Mouse (Mus musculus): ENCODE results near the gene Tra2a. TPM values are rescaled to one million over a fixed set of nuclear protein-coding genes. Genes with fewer than 3 reads are reported as not detected.

Gene Tra2a
- polyA plus RNA-seq, 1 experiment from 2014 or later: 26.3 TPM

- H3K4me2 ChIP-seq (ENCODE audit: low read depth, low read length): peak overlapping the region; percentile 62; the same call in 1 of the 2 replicates
- 29% methylated on average over 5 of the region's 5 CpGs for WGBS (ENCODE audit: insufficient replicate concordance)
- H3K9ac ChIP-seq (replicated peaks): peak overlapping the region; percentile 16; the same call in 1 of the 2 replicates
- no peaks in the 10 kb centered on the region for H3K27me3 ChIP-seq (ENCODE audit: insufficient read depth, low read length)
- ATAC-seq: no peak
- peak overlapping the region; percentile 90 for H3K27ac ChIP-seq (ENCODE audit: low read depth)
- peaks cover under 1% of the 10 kb centered on the region; the same call in 1 of the 2 replicates for H3K36me3 ChIP-seq (replicated peaks; ENCODE audit: insufficient read depth, low read length)
- TF ChIP-seq CTCF (IDR thresholded peaks at IDR 0.05; ENCODE audit: low read depth): no peak
- TF ChIP-seq EP300 (IDR thresholded peaks at IDR 0.05; ENCODE audit: low read depth): no peak
- DNase-seq: no peak
- H3K9me3 ChIP-seq (ENCODE audit: low read length): no peaks in the 10 kb centered on the region
- no peak overlapping the region for H3K4me3 ChIP-seq (ENCODE audit: low read depth, low read length)
- H3K4me1 ChIP-seq (ENCODE audit: insufficient read depth): peaks cover 48% of the 10 kb centered on the region
Observed at GRCm38 (mm10) chr6:49211596-49211995, 52.2 kb downstream of the Tra2a start.

- Histone ChIP-seq H3K36me3 (replicated peaks; ENCODE audit: insufficient read depth, low read length) (peaks cover 10% of the 10 kb centered on the region), H3K4me2 (ENCODE audit: low read depth, low read length) (peak overlapping the region; percentile 62), H3K4me1 (ENCODE audit: insufficient read depth) (peaks cover 51% of the 10 kb centered on the region), H3K9ac (replicated peaks) (peak overlapping the region; percentile 27; the same call in 1 of the 2 replicates), H3K9me3 (ENCODE audit: low read length) (no peaks in the 10 kb centered on the region), H3K27me3 (ENCODE audit: insufficient read depth, low read length) (no peaks in the 10 kb centered on the region), H3K27ac (ENCODE audit: low read depth) (peak overlapping the region; percentile 90), H3K4me3 (ENCODE audit: low read depth, low read length) (peak overlapping the region; percentile 27)
- ATAC-seq: peak; percentile 81
- DNase-seq: peak; percentile 75
- TF ChIP-seq EP300 (IDR thresholded peaks at IDR 0.05; ENCODE audit: low read depth) (0 out of 2 replicates have a peak, but pooled peaks have one; percentile 58), CTCF (IDR thresholded peaks at IDR 0.05; ENCODE audit: low read depth) (no peak)
- 14% methylated on average over 14 of the region's 14 CpGs for WGBS (ENCODE audit: insufficient replicate concordance)
Observed at GRCm38 (mm10) chr6:49209881-49210854, 53.7 kb downstream of the Tra2a start.

- H3K36me3 ChIP-seq (replicated peaks; ENCODE audit: insufficient read depth, low read length): peaks cover 17% of the 10 kb centered on the region
- WGBS (ENCODE audit: insufficient replicate concordance): 55% methylated on average over 5 of the region's 5 CpGs
- H3K27ac ChIP-seq (ENCODE audit: low read depth): peak overlapping the region; percentile 55
- DNase-seq: peak; percentile 50
- H3K9ac ChIP-seq (replicated peaks): no peak overlapping the region
- H3K4me1 ChIP-seq (ENCODE audit: insufficient read depth): peaks cover 51% of the 10 kb centered on the region
- peak overlapping the region; percentile 56 for H3K4me2 ChIP-seq (ENCODE audit: low read depth, low read length)
- H3K4me3 ChIP-seq (ENCODE audit: low read depth, low read length): no peak overlapping the region
- H3K9me3 ChIP-seq (ENCODE audit: low read length): no peaks in the 10 kb centered on the region
- TF ChIP-seq CTCF (IDR thresholded peaks at IDR 0.05; ENCODE audit: low read depth) (no peak), EP300 (IDR thresholded peaks at IDR 0.05; ENCODE audit: low read depth) (peak; percentile 74)
- no peaks in the 10 kb centered on the region for H3K27me3 ChIP-seq (ENCODE audit: insufficient read depth, low read length)
- peak; percentile 42 for ATAC-seq
Observed at GRCm38 (mm10) chr6:49208935-49209334, 54.9 kb downstream of the Tra2a start.

GRCm38 (mm10) chr6:49208297-49208930, 55.4 kb downstream of the Tra2a start:
- peak overlapping the region; percentile 55 for H3K27ac ChIP-seq (ENCODE audit: low read depth)
- TF ChIP-seq EP300 (IDR thresholded peaks at IDR 0.05; ENCODE audit: low read depth) (no peak), CTCF (IDR thresholded peaks at IDR 0.05; ENCODE audit: low read depth) (peak; percentile 62)
- 25% methylated on average over 8 of the region's 8 CpGs for WGBS (ENCODE audit: insufficient replicate concordance)
- no peak overlapping the region for H3K4me3 ChIP-seq (ENCODE audit: low read depth, low read length)
- peak overlapping the region; percentile 56 for H3K4me2 ChIP-seq (ENCODE audit: low read depth, low read length)
- peaks cover 50% of the 10 kb centered on the region for H3K4me1 ChIP-seq (ENCODE audit: insufficient read depth)
- DNase-seq: peak; percentile 18
- peaks cover 18% of the 10 kb centered on the region for H3K36me3 ChIP-seq (replicated peaks; ENCODE audit: insufficient read depth, low read length)
- no peak overlapping the region for H3K9ac ChIP-seq (replicated peaks)
- H3K27me3 ChIP-seq (ENCODE audit: insufficient read depth, low read length): no peaks in the 10 kb centered on the region
- no peaks in the 10 kb centered on the region for H3K9me3 ChIP-seq (ENCODE audit: low read length)
- ATAC-seq: no peak

GRCm38 (mm10) chr6:49206416-49206815, 57.4 kb downstream of the Tra2a start:
- peaks cover 36% of the 10 kb centered on the region for H3K4me1 ChIP-seq (ENCODE audit: insufficient read depth)
- TF ChIP-seq CTCF (IDR thresholded peaks at IDR 0.05; ENCODE audit: low read depth) (no peak), EP300 (IDR thresholded peaks at IDR 0.05; ENCODE audit: low read depth) (no peak)
- no peak for ATAC-seq

GRCm38 (mm10) chr6:49195188-49195587, 68.6 kb downstream of the Tra2a start:
- H3K9ac ChIP-seq (replicated peaks): no peak overlapping the region
- H3K4me1 ChIP-seq (ENCODE audit: insufficient read depth): no peaks in the 10 kb centered on the region; the same call in 1 of the 2 replicates
- no peak overlapping the region for H3K4me3 ChIP-seq (ENCODE audit: low read depth, low read length)
- DNase-seq (no peak), ATAC-seq (no peak)
- 88% methylated on average over 10 of the region's 10 CpGs for whole genome bisulfite sequencing (ENCODE audit: insufficient replicate concordance)
- H3K36me3 ChIP-seq (replicated peaks; ENCODE audit: insufficient read depth, low read length): no peaks in the 10 kb centered on the region; the same call in 1 of the 2 replicates
- TF ChIP-seq CTCF (IDR thresholded peaks at IDR 0.05; ENCODE audit: low read depth) (no peak), EP300 (IDR thresholded peaks at IDR 0.05; ENCODE audit: low read depth) (no peak)
- no peaks in the 10 kb centered on the region for H3K27me3 ChIP-seq (ENCODE audit: insufficient read depth, low read length)
- H3K9me3 ChIP-seq (ENCODE audit: low read length): peaks cover 7% of the 10 kb centered on the region
- H3K4me2 ChIP-seq (ENCODE audit: low read depth, low read length): no peak overlapping the region
- no peak overlapping the region for H3K27ac ChIP-seq (ENCODE audit: low read depth)

More at GRCm38 (mm10) chr6:49206416-49206815, 57.4 kb downstream of the Tra2a start:
- 77% methylated on average over 1 of the region's 1 CpGs for WGBS (ENCODE audit: insufficient replicate concordance)
- H3K36me3 ChIP-seq (replicated peaks; ENCODE audit: insufficient read depth, low read length): peaks cover 18% of the 10 kb centered on the region
- H3K9ac ChIP-seq (replicated peaks): no peak overlapping the region
- H3K27ac ChIP-seq (ENCODE audit: low read depth): no peak overlapping the region
- no peaks in the 10 kb centered on the region for H3K27me3 ChIP-seq (ENCODE audit: insufficient read depth, low read length)
- no peak overlapping the region for H3K4me2 ChIP-seq (ENCODE audit: low read depth, low read length)
- no peaks in the 10 kb centered on the region for H3K9me3 ChIP-seq (ENCODE audit: low read length)
- no peak overlapping the region for H3K4me3 ChIP-seq (ENCODE audit: low read depth, low read length)
- DNase-seq: peak; percentile 7

All from liver, postnatal 0 days (tissue).